26 mouse cellular contexts compared by ENCODE assay signal in the genomic region with DNA sequence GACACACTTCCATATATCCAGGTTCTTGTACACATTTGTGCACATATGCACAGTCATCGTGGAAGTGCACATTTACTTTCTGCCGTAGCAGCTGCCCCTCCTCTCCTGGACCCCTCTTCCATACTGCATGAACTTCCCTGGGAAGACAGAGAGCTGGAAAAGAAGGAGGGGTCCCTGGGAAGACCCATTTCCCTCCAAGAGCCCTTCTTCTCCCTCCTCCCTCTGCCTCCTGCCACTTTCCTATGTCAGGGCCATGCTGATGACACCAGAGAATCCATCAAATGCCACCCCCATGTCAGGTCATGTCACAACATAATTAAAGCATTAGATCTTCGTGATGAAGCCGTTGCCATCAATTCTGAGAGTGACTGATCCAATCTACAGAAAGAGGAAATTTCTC. TPM values are rescaled to one million over a fixed set of nuclear protein-coding genes. Genes with fewer than 3 reads are reported as not detected.
"Had no signal": no experiment of that assay in that cellular context is flagged by ENCODE, and none has a peak within 500 bp of the region (broad histone marks: within the 10 kb centered on the region; RNA-seq: fewer than 3 reads in every experiment).

No protein-coding gene starts in this region.

- H3K27ac ChIP-seq: hindbrain, embryonic 13.5 days; hindbrain, embryonic 15.5 days; hindbrain, postnatal 0 days; kidney, embryonic 15.5 days; kidney, postnatal 0 days; limb, embryonic 13.5 days; limb, embryonic 15.5 days; liver, embryonic 12.5 days; liver, embryonic 14.5 days had no signal

- H3K9ac ChIP-seq: heart, embryonic 12.5 days; hindbrain, embryonic 13.5 days; hindbrain, embryonic 15.5 days; kidney, embryonic 15.5 days; limb, embryonic 13.5 days; limb, embryonic 15.5 days; liver, embryonic 12.5 days; liver, embryonic 14.5 days had no signal

- H3K4me1 ChIP-seq: heart, embryonic 12.5 days; hindbrain, embryonic 13.5 days; hindbrain, embryonic 15.5 days; kidney, embryonic 15.5 days; limb, embryonic 13.5 days; limb, embryonic 15.5 days; liver, embryonic 12.5 days had no signal

- DNase-seq: gastrocnemius, postnatal 14 days; gastrocnemius, postnatal 36 days; heart, adult 18-20 months; heart, postnatal 10 days; heart, postnatal 36 days; kidney, adult 11 months; kidney, adult 2 months; kidney, adult 9 months; kidney, postnatal 14 days; kidney, postnatal 36 days; layer of hippocampus, adult 9-11 months; layer of hippocampus, postnatal 36 days; left cerebral cortex, postnatal 4 days had no signal

- ATAC-seq: hindbrain, postnatal 0 days; intestine, embryonic 16.5 days; liver, embryonic 12.5 days had no signal

- H3K27me3 ChIP-seq: hindbrain, embryonic 15.5 days had no signal

- H3K36me3 ChIP-seq: heart, embryonic 12.5 days; hindbrain, embryonic 13.5 days; hindbrain, embryonic 15.5 days; kidney, embryonic 15.5 days; limb, embryonic 13.5 days; limb, embryonic 15.5 days; liver, embryonic 12.5 days had no signal

- H3K9me3 ChIP-seq: heart, embryonic 12.5 days; hindbrain, embryonic 13.5 days; hindbrain, embryonic 15.5 days; kidney, embryonic 15.5 days; limb, embryonic 13.5 days; limb, embryonic 15.5 days; liver, embryonic 12.5 days had no signal

- H3K4me3 ChIP-seq: heart, embryonic 12.5 days; hindbrain, embryonic 13.5 days; hindbrain, embryonic 15.5 days; kidney, embryonic 15.5 days; limb, embryonic 13.5 days; limb, embryonic 15.5 days; liver, embryonic 12.5 days had no signal

- H3K4me2 ChIP-seq: heart, embryonic 12.5 days; hindbrain, embryonic 13.5 days; hindbrain, embryonic 15.5 days; kidney, embryonic 15.5 days; limb, embryonic 13.5 days; limb, embryonic 15.5 days; liver, embryonic 12.5 days had no signal

RNA-seq across cellular contexts. Expression of a gene that starts 38.6 kb away (rescaled TPM):
- total RNA-seq: hematopoietic stem cell, adult 5-6 weeks; liver, adult 2 months had no signal
- polyA plus RNA-seq: liver, embryonic 12.5 days had no signal
